Mouse (Mus musculus) limb, embryonic 11.5 days (tissue): ENCODE data around the gene Mgam. TPM values are rescaled to one million over a fixed set of nuclear protein-coding genes. Genes with fewer than 3 reads are reported as not detected.

Experiments used
- polyA plus RNA-seq: library from polyadenylated mRNA; unstranded; fragments of >200 nt; fragmentation: Nextera tagmentation; extraction: Ambion mirVana; gene quantifications from 2 replicates; pipeline ENCODE4 v1.2.1, GENCODE M21; 2014

The Mgam gene
- polyA plus RNA-seq, 1 experiment from 2014 or later, result not detected

Other genes starting within 250 kb of the Mgam start
- 12.4 and 14.6 TPM in 2 replicates for gene E330009J07Rik, start 192.7 kb upstream of the Mgam start, polyA plus RNA-seq
- gene Wee2, start 189.7 kb upstream of the Mgam start, polyA plus RNA-seq, result 0.07 TPM in 1 of 2 replicates, not detected in the other
- gene Ssbp1, start 157.5 kb upstream of the Mgam start, polyA plus RNA-seq, result 177 and 179 TPM in 2 replicates
- gene Tas2r137, start 137.6 kb upstream of the Mgam start, polyA plus RNA-seq, result not detected in 2 replicates
- 0.15 TPM in 1 of 2 replicates, not detected in the other for gene Tas2r108, start 135.3 kb upstream of the Mgam start, polyA plus RNA-seq
- not detected in 2 replicates for gene Prss37, start 109.3 kb upstream of the Mgam start, polyA plus RNA-seq
- gene Olfr461, start 73.8 kb upstream of the Mgam start, polyA plus RNA-seq, result 0.09 and 0.11 TPM in 2 replicates
- 0.04 TPM in 1 of 2 replicates, not detected in the other for gene Olfr460, start 59.3 kb upstream of the Mgam start, polyA plus RNA-seq
- gene Clec5a, start 43.0 kb upstream of the Mgam start, polyA plus RNA-seq, result 0.60 and 0.80 TPM in 2 replicates
- not detected in 2 replicates for gene Tas2r138, start 15.5 kb upstream of the Mgam start, polyA plus RNA-seq